Mouse (Mus musculus): ENCODE measurements around the gene Alpi.

Gene Alpi

DNA sequence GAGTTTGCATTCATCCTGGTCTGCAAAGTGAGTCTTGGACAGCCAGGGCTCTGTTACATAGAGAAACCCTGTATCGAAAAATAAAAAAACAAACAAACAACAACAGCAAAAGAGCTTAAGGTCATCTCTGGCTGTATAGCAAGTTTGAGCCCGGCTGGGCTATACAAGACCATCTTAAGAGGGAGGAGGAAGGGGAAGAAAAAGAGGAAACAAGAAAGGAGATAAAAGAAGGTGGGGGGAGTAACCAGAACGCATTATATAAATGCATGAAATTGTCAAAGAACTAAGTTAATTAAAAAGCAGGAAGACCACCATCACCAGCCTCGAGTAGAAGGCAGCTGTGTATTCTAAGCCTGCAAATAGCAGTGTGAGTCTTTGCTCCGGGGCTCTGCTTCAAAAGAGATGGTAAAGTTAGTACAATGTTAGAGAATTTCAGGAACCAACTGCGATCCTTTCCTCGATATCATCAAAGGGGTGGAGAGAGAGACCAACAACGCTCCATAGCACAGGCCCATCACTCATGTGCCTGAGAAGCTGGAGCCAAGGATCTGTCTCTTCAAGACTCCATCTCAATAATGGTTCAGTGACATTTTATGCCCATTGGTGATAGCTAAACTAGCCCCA lies 42.3 kb downstream of the Alpi start:
- DNase-seq, result no peak

DNA sequence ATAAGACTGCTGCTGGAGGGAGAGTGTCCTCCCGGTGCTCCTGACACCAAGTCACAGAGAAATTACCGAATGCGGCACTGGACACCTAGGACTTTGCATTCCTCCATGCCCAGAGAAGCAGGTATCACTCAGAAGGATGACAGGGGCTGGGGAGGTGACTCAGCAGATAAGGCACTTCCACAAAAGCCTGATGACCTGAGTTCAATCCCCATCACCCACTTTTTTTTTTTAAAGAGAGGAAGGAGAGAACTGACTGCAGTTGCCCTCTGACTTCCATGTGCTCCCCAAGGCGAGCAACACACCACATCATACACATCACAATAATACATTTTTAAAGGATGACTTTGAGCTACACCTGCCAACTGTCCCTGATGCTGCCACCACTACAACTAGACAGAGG lies 44.3 kb downstream of the Alpi start:
- DNase-seq, result no peak

DNA sequence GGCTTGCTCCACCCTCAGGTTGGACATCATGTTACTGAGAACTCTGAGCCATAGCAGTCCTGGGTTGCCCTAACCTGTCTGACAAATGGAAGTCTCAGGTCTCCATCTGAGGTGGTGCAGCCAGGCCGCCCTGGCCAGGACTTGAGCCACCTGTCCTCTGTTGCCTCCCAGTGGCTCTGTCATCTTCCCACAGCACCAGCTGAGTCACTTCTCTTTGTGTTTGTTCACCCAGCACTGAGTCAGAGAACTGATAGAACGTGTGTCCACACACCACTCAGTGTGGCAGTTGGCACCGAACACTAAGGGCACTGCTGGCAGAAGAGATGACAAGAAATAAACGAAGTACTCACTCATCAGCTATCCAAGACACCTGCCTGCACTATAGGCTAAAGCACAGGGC lies 50.0 kb downstream of the Alpi start:
- DNase-seq, result no peak

GRCm38 (mm10) chr1:87050700-87051099 lies 50.7 kb downstream of the Alpi start:
- no peak for DNase-seq

- no peak for DNase-seq
These were observed 51.3 kb downstream of the Alpi start for GRCm38 (mm10) chr1:87050072-87050471.
